Mouse (Mus musculus) spleen, postnatal 36 days (tissue): ENCODE data around the gene Gnai2.
"Not testable (repeated sequence)": the region's sequence is repeated elsewhere in the genome, so short reads cannot be mapped to it uniquely, and the experiment has no call there.

Source experiments
- DNase-seq, 2 experiments: peaks; one replicate each; pipeline ENCODE4 v3.0.0; 2022; ENCODE audit warnings: low spot score in 2 of 2, mixed read lengths in 1 of 2

Gene Gnai2

GRCm38 (mm10) chr9:107568331-107569261, 66.6 kb downstream of the Gnai2 start:
- peak; percentile 84 to 89 for DNase-seq

- no peak for DNase-seq
Measured at GRCm38 (mm10) chr9:107567702-107568319, 67.4 kb downstream of the Gnai2 start, which contains the start of gene Hyal2. Gene Hyal2 (plus strand): TSS chr9:107567945.

GRCm38 (mm10) chr9:107566855-107567254, 68.3 kb downstream of the Gnai2 start:
- DNase-seq: no peak

- peak; percentile 71 to 75 for DNase-seq
Measured at GRCm38 (mm10) chr9:107566041-107566709, 69.0 kb downstream of the Gnai2 start.

- not testable (repeated sequence) for DNase-seq
Measured at GRCm38 (mm10) chr9:107565556-107565955, 69.6 kb downstream of the Gnai2 start.
